Mouse (Mus musculus) spleen, adult 2 months (tissue): ENCODE measurements at regions not wholly inside any gene's neighbourhood (a gene's known extent, or its start where the extent isn't known, plus 50 kb on each side); places are given as distances from the start of the nearest gene placed in this dataset.

ENCODE experiments used
- CTCF ChIP-seq: fragments of 200-500 bp; IDR thresholded peaks from 2 replicates; pipeline ENCODE4 v1.5.1; 2011; ENCODE audit warnings: mild to moderate bottlenecking, inconsistent platforms; ENCODE audit not compliant: insufficient read depth, insufficient read length, insufficient replicate concordance; ENCODE audit errors: extremely low read depth
- POLR2A ChIP-seq: fragments of 200-500 bp; IDR thresholded peaks from 2 replicates; pipeline ENCODE4 v1.6.1; 2011; ENCODE audit warnings: low read depth, low read length, inconsistent platforms

DNA sequence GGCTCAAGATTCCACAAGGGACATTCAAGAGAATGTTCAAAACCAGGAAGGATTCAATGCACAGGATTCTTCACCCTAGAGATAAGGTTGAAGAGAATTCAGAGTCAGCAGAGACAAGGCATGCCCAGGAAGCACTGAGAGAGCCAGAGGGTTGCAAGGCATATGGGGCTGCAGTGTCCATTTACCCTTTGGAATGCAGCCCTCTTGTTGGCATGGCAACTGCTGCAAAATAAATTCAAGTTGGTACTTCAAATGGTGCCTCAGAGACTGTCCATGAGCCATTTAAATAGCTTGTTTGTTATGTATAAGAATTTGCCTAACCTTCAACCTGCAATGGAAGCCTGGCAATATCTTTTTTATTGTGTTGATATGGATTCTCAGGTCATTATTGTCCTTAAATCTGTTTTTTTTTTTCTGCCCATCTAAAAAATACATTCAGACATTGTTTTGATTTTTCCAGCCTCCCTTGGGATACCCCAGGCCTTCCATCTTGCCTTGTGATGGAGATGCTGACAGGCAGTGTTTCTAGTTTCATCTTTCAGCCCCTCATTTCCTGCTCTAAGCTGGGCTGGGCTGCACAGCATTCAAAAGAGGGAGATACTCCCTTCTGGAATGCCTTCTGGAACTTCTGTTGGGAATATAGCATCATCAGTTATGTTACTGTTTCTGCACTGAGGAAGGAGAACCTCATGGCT, 791.9 kb upstream of the 4930452B06Rik start:
- TF ChIP-seq POLR2A, result no peak
- no peak for TF ChIP-seq CTCF
